Mouse (Mus musculus) MEL (cell line): ENCODE results near the gene Gm12394.

Source experiments
- CTCF ChIP-seq, 3 experiments: IDR thresholded peaks in 2 of 3; conservative IDR thresholded peaks in 1 of 3; 2 replicates each; pipeline ENCODE4 v1.5.1; 2011 to 2012; ENCODE audit warnings: low read length in 3 of 3, low read depth in 2 of 3, mild to moderate bottlenecking in 2 of 3, improper control_type of control experiment in 1 of 3, inconsistent platforms in 1 of 3, mixed read lengths in 1 of 3, moderate library complexity in 1 of 3; ENCODE audit not compliant: control insufficient read depth in 1 of 3, insufficient read depth in 1 of 3, poor library complexity in 1 of 3, severe bottlenecking in 1 of 3
- POLR2A ChIP-seq, 2 experiments: IDR thresholded peaks; 2 replicates each; pipeline ENCODE4 v1.6.1; 2011 to 2012; ENCODE audit warnings: low read length in 2 of 2, mild to moderate bottlenecking in 2 of 2, control low read depth in 1 of 2, improper control_type of control experiment in 1 of 2, low read depth in 1 of 2, moderate library complexity in 1 of 2; ENCODE audit not compliant: control insufficient read depth in 1 of 2, insufficient read depth in 1 of 2, poor library complexity in 1 of 2
- POLR2AphosphoS2 ChIP-seq: IDR thresholded peaks from 2 replicates; pipeline ENCODE4 v1.6.1; 2011; ENCODE audit warnings: low read length, improper control_type of control experiment

- TF ChIP-seq POLR2AphosphoS2 = no peak
- TF ChIP-seq CTCF (IDR thresholded peaks at IDR 0.05 in 2 of 3, conservative IDR thresholded peaks at IDR 0.05 in 1 of 3; ENCODE audit: control insufficient read depth in 1 of 3, insufficient read depth in 1 of 3, low read depth in 2 of 3, low read length in 3 of 3, poor library complexity in 1 of 3, severe bottlenecking in 1 of 3) = no peak
- TF ChIP-seq POLR2A (IDR thresholded peaks at IDR 0.05; ENCODE audit: control insufficient read depth in 1 of 2, insufficient read depth in 1 of 2, low read depth in 1 of 2, low read length in 2 of 2, poor library complexity in 1 of 2) = no peak
Observed at GRCm38 (mm10) chr4:42886926-42887325, 30.4 kb upstream of the Gm12394 start.
